Mouse (Mus musculus): ENCODE data around the gene Fam189a1. TPM values are rescaled to one million over a fixed set of nuclear protein-coding genes. Genes with fewer than 3 reads are reported as not detected.

Fam189a1 gene
- polyA plus RNA-seq, 1 experiment = 17.1 TPM

DNA sequence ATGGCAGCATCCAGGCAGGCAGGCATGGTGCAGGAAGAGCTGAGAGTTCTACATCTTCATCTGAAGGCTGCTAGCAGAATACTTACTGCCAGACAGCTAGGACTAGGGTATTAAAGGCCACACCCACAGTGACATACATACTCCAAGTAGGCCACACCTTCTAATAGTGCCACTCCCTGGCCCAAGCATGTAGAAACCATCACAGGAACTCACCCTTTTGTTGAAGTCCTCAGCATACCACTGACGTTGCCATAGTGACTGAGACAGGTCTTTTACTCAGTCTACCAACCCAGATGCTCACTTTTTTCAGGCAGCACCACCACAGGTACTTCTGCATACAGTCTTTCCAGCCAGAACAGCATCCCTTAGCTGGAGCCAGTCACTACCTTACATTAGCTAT is 104.4 kb downstream of the Fam189a1 start:
- 84% methylated on average over 1 of the region's 1 CpGs for WGBS
- Histone ChIP-seq H3K27me3 (ENCODE audit: control insufficient read depth, insufficient read depth, low read length) (peaks cover 1% of the 10 kb centered on the region; the same call in 1 of the 2 replicates), H3K4me3 (replicated peaks; ENCODE audit: insufficient read depth, low read depth, low read length) (no peak overlapping the region), H3K4me1 (ENCODE audit: control insufficient read depth, insufficient read depth, low read length) (no peaks in the 10 kb centered on the region), H3K27ac (ENCODE audit: insufficient read depth, low read length) (no peak overlapping the region)
- DNase-seq = no peak
- no peak for TF ChIP-seq POLR2A (IDR thresholded peaks at IDR 0.05; ENCODE audit: borderline replicate concordance, insufficient read depth, low read length)
- TF ChIP-seq CTCF (IDR thresholded peaks at IDR 0.05; ENCODE audit: borderline replicate concordance, insufficient read depth, low read depth, low read length) = no peak

DNA sequence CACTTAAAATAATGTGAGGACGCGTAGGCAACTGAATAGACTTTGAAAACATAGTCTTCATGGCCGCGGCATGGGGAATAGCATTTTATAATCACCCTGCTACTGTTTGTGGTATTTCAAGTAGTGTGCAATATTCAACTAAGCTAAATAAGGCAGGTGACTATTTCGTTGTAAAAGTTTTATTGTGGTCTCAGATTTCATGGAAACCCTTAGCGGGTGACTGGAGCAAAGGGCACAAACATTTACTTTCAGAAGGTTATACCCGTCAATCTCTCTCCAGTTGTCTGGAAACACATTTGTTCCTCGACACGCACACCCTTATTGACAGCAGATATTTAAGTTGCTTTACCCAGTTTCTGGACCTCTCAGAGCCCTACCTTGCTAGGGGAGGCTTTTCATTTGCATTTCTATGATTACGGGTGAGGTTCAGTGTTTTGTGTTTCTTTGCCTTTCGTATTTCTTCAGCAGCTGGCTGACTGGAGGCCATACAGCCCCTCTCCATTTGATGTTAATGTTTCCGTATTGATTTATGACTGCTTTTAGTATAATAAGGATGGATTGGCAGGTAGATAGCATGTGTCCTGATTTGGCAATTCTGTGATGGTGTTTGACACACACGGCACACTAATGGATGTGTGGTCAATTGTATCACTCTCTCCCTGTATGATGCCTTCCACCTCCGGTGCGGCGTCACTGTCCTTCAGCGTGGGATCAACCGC is 107.0 kb downstream of the Fam189a1 start:
- Histone ChIP-seq H3K27me3 (ENCODE audit: control insufficient read depth, insufficient read depth, low read length) (peaks cover 1% of the 10 kb centered on the region; the same call in 1 of the 2 replicates), H3K4me1 (ENCODE audit: control insufficient read depth, insufficient read depth, low read length) (no peaks in the 10 kb centered on the region), H3K4me3 (replicated peaks; ENCODE audit: insufficient read depth, low read depth, low read length) (no peak overlapping the region), H3K27ac (ENCODE audit: insufficient read depth, low read length) (no peak overlapping the region)
- TF ChIP-seq POLR2A (IDR thresholded peaks at IDR 0.05; ENCODE audit: borderline replicate concordance, insufficient read depth, low read length) (no peak), CTCF (IDR thresholded peaks at IDR 0.05; ENCODE audit: borderline replicate concordance, insufficient read depth, low read depth, low read length) (no peak)
- 95% methylated on average over 18 of the region's 18 CpGs for WGBS
- no peak for DNase-seq

DNA sequence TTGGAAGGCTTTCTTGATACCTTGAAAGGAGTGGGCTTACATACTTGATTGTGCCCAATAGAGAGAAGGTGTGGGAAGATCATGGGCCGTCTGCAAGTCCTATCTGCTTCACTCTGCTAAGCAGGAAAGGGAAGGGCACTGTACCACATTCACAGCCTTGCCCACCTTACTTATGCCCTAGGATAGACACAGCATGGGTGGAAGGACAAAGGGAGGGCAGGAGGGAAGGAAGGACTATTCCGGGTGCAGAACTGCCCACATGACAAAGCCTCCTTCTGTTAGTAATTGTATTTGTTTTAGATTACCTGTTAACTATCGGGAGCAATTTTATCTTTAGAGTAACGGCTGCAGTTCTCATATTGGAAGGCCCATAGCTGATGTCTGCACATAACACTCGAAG is 108.7 kb downstream of the Fam189a1 start:
- 79% methylated on average over 5 of the region's 5 CpGs for WGBS
- peaks cover 3% of the 10 kb centered on the region; the same call in 1 of the 2 replicates for H3K4me1 ChIP-seq (ENCODE audit: control insufficient read depth, insufficient read depth, low read length)
- TF ChIP-seq CTCF (IDR thresholded peaks at IDR 0.05; ENCODE audit: borderline replicate concordance, insufficient read depth, low read depth, low read length) = no peak
- no peak for TF ChIP-seq POLR2A (IDR thresholded peaks at IDR 0.05; ENCODE audit: borderline replicate concordance, insufficient read depth, low read length)
- no peak overlapping the region for H3K27ac ChIP-seq (ENCODE audit: insufficient read depth, low read length)
- H3K27me3 ChIP-seq (ENCODE audit: control insufficient read depth, insufficient read depth, low read length) = 0 out of 2 replicates have a peak, but pooled peaks cover 1% of the 10 kb centered on the region
- no peak overlapping the region for H3K4me3 ChIP-seq (replicated peaks; ENCODE audit: insufficient read depth, low read depth, low read length)
- no peak for DNase-seq

- no peak overlapping the region for H3K4me3 ChIP-seq (replicated peaks; ENCODE audit: insufficient read depth, low read depth, low read length)
- no peak overlapping the region for H3K27ac ChIP-seq (ENCODE audit: insufficient read depth, low read length)
- 79% methylated on average over 4 of the region's 4 CpGs for WGBS
- DNase-seq = no peak
- TF ChIP-seq POLR2A (IDR thresholded peaks at IDR 0.05; ENCODE audit: borderline replicate concordance, insufficient read depth, low read length) (no peak), CTCF (IDR thresholded peaks at IDR 0.05; ENCODE audit: borderline replicate concordance, insufficient read depth, low read depth, low read length) (no peak)
- 0 out of 2 replicates have a peak, but pooled peaks cover 1% of the 10 kb centered on the region for H3K27me3 ChIP-seq (ENCODE audit: control insufficient read depth, insufficient read depth, low read length)
- peaks cover 3% of the 10 kb centered on the region; the same call in 1 of the 2 replicates for H3K4me1 ChIP-seq (ENCODE audit: control insufficient read depth, insufficient read depth, low read length)
These were observed 109.7 kb downstream of the Fam189a1 start for GRCm38 (mm10) chr7:65046690-65047089.

GRCm38 (mm10) chr7:65044280-65044679 is 112.1 kb downstream of the Fam189a1 start:
- no peak overlapping the region for H3K4me3 ChIP-seq (replicated peaks; ENCODE audit: insufficient read depth, low read depth, low read length)
- no peak overlapping the region for H3K27ac ChIP-seq (ENCODE audit: insufficient read depth, low read length)
- no peak for TF ChIP-seq POLR2A (IDR thresholded peaks at IDR 0.05; ENCODE audit: borderline replicate concordance, insufficient read depth, low read length)
- TF ChIP-seq CTCF (IDR thresholded peaks at IDR 0.05; ENCODE audit: borderline replicate concordance, insufficient read depth, low read depth, low read length) = no peak
- H3K27me3 ChIP-seq (ENCODE audit: control insufficient read depth, insufficient read depth, low read length) = 0 out of 2 replicates have a peak, but pooled peaks cover 1% of the 10 kb centered on the region
- peaks cover 6% of the 10 kb centered on the region for H3K4me1 ChIP-seq (ENCODE audit: control insufficient read depth, insufficient read depth, low read length)
- DNase-seq = peak; percentile 70 to 86
- 10% methylated on average over 6 of the region's 6 CpGs for WGBS

DNA sequence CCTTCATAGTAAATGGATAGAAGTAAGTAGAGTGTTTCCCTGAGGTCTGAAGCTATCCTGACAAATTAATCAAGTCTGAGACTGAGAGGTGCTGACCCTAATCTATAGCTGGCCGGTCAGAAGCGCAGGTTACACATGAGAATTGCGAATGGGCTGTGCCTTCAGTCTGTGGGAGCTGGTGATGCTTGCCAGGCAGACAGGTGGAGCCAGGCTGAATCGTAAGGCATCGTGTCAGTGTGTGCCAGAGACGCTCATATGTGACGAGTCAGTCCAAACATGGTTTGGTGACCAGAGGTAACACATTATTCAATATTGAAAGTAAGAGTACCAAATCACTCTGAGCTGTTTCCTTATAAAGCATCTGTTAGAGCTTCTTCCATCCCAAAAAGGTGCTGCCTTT is 115.3 kb downstream of the Fam189a1 start:
- H3K4me3 ChIP-seq (replicated peaks; ENCODE audit: insufficient read depth, low read depth, low read length) = no peak overlapping the region
- peak in 1 of 2 experiments; percentile 9 for DNase-seq
- no peak overlapping the region for H3K27ac ChIP-seq (ENCODE audit: insufficient read depth, low read length)
- peaks cover 6% of the 10 kb centered on the region for H3K4me1 ChIP-seq (ENCODE audit: control insufficient read depth, insufficient read depth, low read length)
- no peak for TF ChIP-seq POLR2A (IDR thresholded peaks at IDR 0.05; ENCODE audit: borderline replicate concordance, insufficient read depth, low read length)
- WGBS = 37% methylated on average over 7 of the region's 7 CpGs
- H3K27me3 ChIP-seq (ENCODE audit: control insufficient read depth, insufficient read depth, low read length) = no peaks in the 10 kb centered on the region

DNA sequence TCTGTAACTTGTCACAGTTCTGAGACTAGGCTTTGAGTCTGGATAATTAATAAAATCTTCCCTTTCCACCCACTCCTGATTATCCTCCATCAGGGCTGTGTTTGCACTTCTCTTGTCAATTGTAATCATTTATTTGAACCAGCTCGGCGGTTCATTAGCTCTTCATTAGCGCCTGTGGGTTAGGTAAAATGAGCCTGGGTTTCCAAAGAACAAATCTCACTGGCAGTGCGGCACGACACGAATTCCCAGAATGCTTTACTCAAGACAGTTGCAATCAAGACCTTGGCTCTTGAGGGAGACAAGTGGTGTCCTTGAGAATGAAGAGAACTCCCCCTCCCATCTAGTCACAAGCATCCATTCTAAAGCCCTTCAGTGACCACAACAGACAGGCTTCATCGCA is 124.6 kb downstream of the Fam189a1 start:
- no peaks in the 10 kb centered on the region for H3K4me1 ChIP-seq (ENCODE audit: control insufficient read depth, insufficient read depth, low read length)
- no peak overlapping the region for H3K4me3 ChIP-seq (replicated peaks; ENCODE audit: insufficient read depth, low read depth, low read length)
- WGBS = 92% methylated on average over 7 of the region's 7 CpGs
- no peaks in the 10 kb centered on the region for H3K27me3 ChIP-seq (ENCODE audit: control insufficient read depth, insufficient read depth, low read length)
- no peak overlapping the region for H3K27ac ChIP-seq (ENCODE audit: insufficient read depth, low read length)
- no peak for DNase-seq
- TF ChIP-seq POLR2A (IDR thresholded peaks at IDR 0.05; ENCODE audit: borderline replicate concordance, insufficient read depth, low read length) (no peak), CTCF (IDR thresholded peaks at IDR 0.05; ENCODE audit: borderline replicate concordance, insufficient read depth, low read depth, low read length) (no peak)

GRCm38 (mm10) chr7:65031195-65031594 is 125.2 kb downstream of the Fam189a1 start:
- Histone ChIP-seq H3K4me3 (replicated peaks; ENCODE audit: insufficient read depth, low read depth, low read length) (no peak overlapping the region), H3K27ac (ENCODE audit: insufficient read depth, low read length) (no peak overlapping the region), H3K27me3 (ENCODE audit: control insufficient read depth, insufficient read depth, low read length) (no peaks in the 10 kb centered on the region), H3K4me1 (ENCODE audit: control insufficient read depth, insufficient read depth, low read length) (no peaks in the 10 kb centered on the region)
- DNase-seq = no peak
- WGBS = 69% methylated on average over 6 of the region's 6 CpGs
- TF ChIP-seq CTCF (IDR thresholded peaks at IDR 0.05; ENCODE audit: borderline replicate concordance, insufficient read depth, low read depth, low read length) (no peak), POLR2A (IDR thresholded peaks at IDR 0.05; ENCODE audit: borderline replicate concordance, insufficient read depth, low read length) (no peak)
